Mouse (Mus musculus) intestine, embryonic 14.5 days (tissue): ENCODE measurements around the gene Capn1. TPM values are rescaled to one million over a fixed set of nuclear protein-coding genes. Genes with fewer than 3 reads are reported as not detected.

Experiments used
- ATAC-seq: fragments of 200-750 bp; cut with Nextera tagmentation; replicated peaks from 2 replicates; pipeline ENCODE4 v1.8.0; 2017; ENCODE audit warnings: low read depth, moderate number of reproducible peaks, moderate TSS enrichment, moderate library complexity; ENCODE audit not compliant: low FRiP score, low TSS enrichment
- DNase-seq: peaks from one replicate; pipeline ENCODE4 v3.0.0-alpha.2; 2018; ENCODE audit warnings: low spot score
- H3K27ac ChIP-seq: fragments of 300-500 bp; sonication (generic); 2 replicates; pipeline ENCODE4 v1.5.1; 2014; ENCODE audit warnings: low read depth, mild to moderate bottlenecking, control low read depth
- H3K27me3 ChIP-seq: fragments of 300-500 bp; sonication (generic); replicated peaks from 2 replicates; pipeline ENCODE4 v1.6.1; 2014; ENCODE audit warnings: low read length, control low read depth; ENCODE audit not compliant: control insufficient read depth, insufficient read depth
- H3K36me3 ChIP-seq: fragments of 300-500 bp; sonication (generic); 2 replicates; pipeline ENCODE4 v1.6.1; 2014; ENCODE audit warnings: low read length, control low read depth; ENCODE audit not compliant: control insufficient read depth, insufficient read depth
- H3K4me1 ChIP-seq: fragments of 300-500 bp; sonication (generic); replicated peaks from 2 replicates; pipeline ENCODE4 v1.6.1; 2014; ENCODE audit warnings: low read length, control low read depth, mixed read lengths; ENCODE audit not compliant: control insufficient read depth, insufficient read depth
- H3K4me2 ChIP-seq: fragments of 300-500 bp; sonication (generic); 2 replicates; pipeline ENCODE4 v1.6.1; 2014; ENCODE audit warnings: low read length
- H3K4me3 ChIP-seq: fragments of 300-500 bp; sonication (generic); 2 replicates; pipeline ENCODE4 v1.5.1; 2014; ENCODE audit warnings: low read depth, low read length, control low read depth, mixed read lengths
- H3K9ac ChIP-seq: fragments of 300-500 bp; sonication (generic); 2 replicates; pipeline ENCODE4 v1.6.1; 2014; ENCODE audit warnings: mild to moderate bottlenecking, low read length
- H3K9me3 ChIP-seq: fragments of 300-500 bp; sonication (generic); 2 replicates; pipeline ENCODE4 v1.6.1; 2016; ENCODE audit warnings: low read length, control low read depth; ENCODE audit not compliant: control insufficient read depth
- WGBS: fragments of 180-500 bp; shearing (Covaris S2); extraction: QIAGEN DNeasy Blood & Tissue Kit; methylation state at CpG from one replicate; pipeline ENCODE4 v1.1.7; 2014; 5-methylcytosine and 5-hydroxymethylcytosine counted together
- polyA plus RNA-seq: library from polyadenylated mRNA; unstranded; fragments of >200 nt; fragmentation: Nextera tagmentation; extraction: Ambion mirVana; gene quantifications from 2 replicates; pipeline ENCODE4 v1.2.1, GENCODE M21; 2014

Capn1 gene
- 9.4 and 10.1 TPM in 2 replicates for polyA plus RNA-seq

- peaks cover 9% of the 10 kb centered on the region; the same call in 1 of the 2 replicates for H3K27me3 ChIP-seq
- no peaks in the 10 kb centered on the region for H3K36me3 ChIP-seq
- H3K9me3 ChIP-seq: no peaks in the 10 kb centered on the region
- ATAC-seq: peak; percentile 70
- peak within 1 kb of the TSS; percentile 29; the same call in 1 of the 2 replicates for H3K27ac ChIP-seq
- DNase-seq: peak; percentile 88
- peak within 1 kb of the TSS; percentile 54 for H3K4me3 ChIP-seq
- H3K9ac ChIP-seq: peak within 1 kb of the TSS; percentile 57
- peaks cover 6% of the 10 kb centered on the region; the same call in 1 of the 2 replicates for H3K4me1 ChIP-seq
- H3K4me2 ChIP-seq: peak within 1 kb of the TSS; percentile 91
- WGBS: 3% methylated on average over 40 of the region's 40 CpGs
These were observed at the start of gene Capn1 for GRCm38 (mm10) chr19:6015511-6016315. Gene Capn1 (minus strand): TSS chr19:6015897.

- H3K27ac ChIP-seq: no peak overlapping the region
- no peaks in the 10 kb centered on the region for H3K9me3 ChIP-seq
- no peak overlapping the region for H3K4me2 ChIP-seq
- WGBS: 95% methylated on average over 6 of the region's 6 CpGs
- DNase-seq (no peak), ATAC-seq (no peak)
- no peaks in the 10 kb centered on the region for H3K27me3 ChIP-seq
- peaks cover 15% of the 10 kb centered on the region for H3K36me3 ChIP-seq
- peaks cover 29% of the 10 kb centered on the region for H3K4me1 ChIP-seq
- no peak overlapping the region for H3K9ac ChIP-seq
- no peak overlapping the region for H3K4me3 ChIP-seq
These were observed 47.4 kb upstream of the Capn1 start for GRCm38 (mm10) chr19:6063081-6063480.

- peak overlapping the region; percentile 99 for H3K4me2 ChIP-seq
- WGBS: 47% methylated on average over 5 of the region's 5 CpGs
- peak overlapping the region; percentile 81; the same call in 1 of the 2 replicates for H3K27ac ChIP-seq
- peak overlapping the region; percentile 68 for H3K4me3 ChIP-seq
- peak overlapping the region; percentile 81 for H3K9ac ChIP-seq
- ATAC-seq: no peak
- H3K9me3 ChIP-seq: no peaks in the 10 kb centered on the region
- peaks cover 29% of the 10 kb centered on the region for H3K4me1 ChIP-seq
- DNase-seq: no peak
- no peaks in the 10 kb centered on the region for H3K27me3 ChIP-seq
- H3K36me3 ChIP-seq: peaks cover 15% of the 10 kb centered on the region
These were observed 46.7 kb upstream of the Capn1 start for GRCm38 (mm10) chr19:6062418-6062817.

- H3K27ac ChIP-seq: peak overlapping the region; percentile 81
- 2% methylated on average over 44 of the region's 44 CpGs for WGBS
- DNase-seq: peak; percentile 74
- ATAC-seq: no peak
- no peaks in the 10 kb centered on the region for H3K9me3 ChIP-seq
- no peaks in the 10 kb centered on the region for H3K27me3 ChIP-seq
- H3K4me1 ChIP-seq: peaks cover 26% of the 10 kb centered on the region
- peak overlapping the region; percentile 68 for H3K4me3 ChIP-seq
- peaks cover 15% of the 10 kb centered on the region for H3K36me3 ChIP-seq
- peak overlapping the region; percentile 99 for H3K4me2 ChIP-seq
- peak overlapping the region; percentile 81 for H3K9ac ChIP-seq
These were observed 46.1 kb upstream of the Capn1 start for GRCm38 (mm10) chr19:6061641-6062302.

DNA sequence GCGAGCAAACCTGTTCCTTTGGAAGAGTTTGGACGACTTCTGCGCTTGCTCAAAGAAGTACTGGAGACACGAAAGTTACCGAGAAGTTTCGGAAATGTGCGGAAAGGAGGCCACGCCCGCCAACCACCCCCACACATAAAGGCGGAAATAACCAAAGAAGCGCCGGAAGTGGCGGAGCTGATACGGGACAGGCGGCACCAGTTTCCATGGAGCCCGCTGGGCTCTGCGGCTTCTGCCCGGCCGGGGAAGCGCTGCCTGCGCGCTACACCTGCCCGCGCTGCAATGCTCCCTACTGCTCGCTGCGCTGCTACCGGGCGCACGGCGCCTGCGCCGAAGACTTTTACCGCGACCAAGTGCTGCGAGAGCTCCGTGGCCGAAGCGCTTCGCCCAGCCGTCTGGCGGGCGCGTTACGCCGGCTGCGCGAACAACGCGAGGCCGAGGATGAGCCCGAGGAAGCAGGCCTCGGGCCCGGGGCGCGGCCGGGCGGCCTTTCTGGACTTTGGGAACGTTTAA lies 45.4 kb upstream of the Capn1 start, which contains the start of gene Znhit2:
TSS of gene Znhit2 (plus strand) at position 172 of the 513 bp plus-strand sequence.
- peaks cover 20% of the 10 kb centered on the region for H3K36me3 ChIP-seq
- under 1% methylated on average over 54 of the region's 58 CpGs for WGBS
- DNase-seq: peak; percentile 92

DNA sequence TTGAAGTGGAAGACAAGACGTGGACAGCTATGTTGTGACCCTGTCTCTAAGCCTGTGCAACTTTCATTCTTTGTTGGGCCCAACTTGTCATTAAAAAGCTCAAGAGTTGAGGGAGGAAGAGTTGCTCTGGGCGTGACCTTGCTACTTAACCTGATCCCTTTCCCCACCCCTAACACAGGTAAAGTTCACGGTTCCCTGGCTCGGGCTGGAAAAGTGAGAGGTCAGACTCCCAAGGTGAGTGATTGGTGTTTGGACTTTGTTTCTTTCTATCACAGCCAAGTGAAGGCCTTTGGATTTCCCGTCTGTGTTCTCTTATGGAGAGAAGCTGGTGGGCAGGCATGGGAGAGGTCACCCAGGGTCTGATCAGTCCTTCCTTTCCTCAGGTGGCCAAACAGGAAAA lies 43.3 kb upstream of the Capn1 start:
- Histone ChIP-seq H3K36me3 (peaks cover 41% of the 10 kb centered on the region), H3K9ac (peak overlapping the region; percentile 90), H3K4me2 (peak overlapping the region; percentile 94), H3K4me1 (peaks cover 28% of the 10 kb centered on the region), H3K9me3 (no peaks in the 10 kb centered on the region), H3K27me3 (no peaks in the 10 kb centered on the region), H3K4me3 (peak overlapping the region; percentile 92), H3K27ac (no peak overlapping the region)
- ATAC-seq: no peak
- DNase-seq: no peak
- 80% methylated on average over 5 of the region's 5 CpGs for WGBS

More for the DNA sequence above, 45.4 kb upstream of the Capn1 start, which contains the start of gene Znhit2:
- Histone ChIP-seq H3K27ac (peak within 1 kb of the TSS; percentile 81), H3K4me3 (peak within 1 kb of the TSS; percentile 68), H3K4me2 (peak within 1 kb of the TSS; percentile 99), H3K4me1 (peaks cover 27% of the 10 kb centered on the region), H3K9me3 (no peaks in the 10 kb centered on the region), H3K9ac (peak within 1 kb of the TSS; percentile 81), H3K27me3 (no peaks in the 10 kb centered on the region)
- peak; percentile 53 for ATAC-seq

- peak overlapping the region; percentile 92 for H3K4me3 ChIP-seq
- peaks cover 46% of the 10 kb centered on the region for H3K36me3 ChIP-seq
- H3K4me2 ChIP-seq: peak overlapping the region; percentile 94
- DNase-seq (no peak), ATAC-seq (no peak)
- peak overlapping the region; percentile 90 for H3K9ac ChIP-seq
- peak overlapping the region; percentile 74 for H3K27ac ChIP-seq
- WGBS: 28% methylated on average over 5 of the region's 5 CpGs
- no peaks in the 10 kb centered on the region for H3K27me3 ChIP-seq
- H3K9me3 ChIP-seq: no peaks in the 10 kb centered on the region
- peaks cover 28% of the 10 kb centered on the region for H3K4me1 ChIP-seq
These were observed 42.8 kb upstream of the Capn1 start for GRCm38 (mm10) chr19:6058513-6058912.

DNA sequence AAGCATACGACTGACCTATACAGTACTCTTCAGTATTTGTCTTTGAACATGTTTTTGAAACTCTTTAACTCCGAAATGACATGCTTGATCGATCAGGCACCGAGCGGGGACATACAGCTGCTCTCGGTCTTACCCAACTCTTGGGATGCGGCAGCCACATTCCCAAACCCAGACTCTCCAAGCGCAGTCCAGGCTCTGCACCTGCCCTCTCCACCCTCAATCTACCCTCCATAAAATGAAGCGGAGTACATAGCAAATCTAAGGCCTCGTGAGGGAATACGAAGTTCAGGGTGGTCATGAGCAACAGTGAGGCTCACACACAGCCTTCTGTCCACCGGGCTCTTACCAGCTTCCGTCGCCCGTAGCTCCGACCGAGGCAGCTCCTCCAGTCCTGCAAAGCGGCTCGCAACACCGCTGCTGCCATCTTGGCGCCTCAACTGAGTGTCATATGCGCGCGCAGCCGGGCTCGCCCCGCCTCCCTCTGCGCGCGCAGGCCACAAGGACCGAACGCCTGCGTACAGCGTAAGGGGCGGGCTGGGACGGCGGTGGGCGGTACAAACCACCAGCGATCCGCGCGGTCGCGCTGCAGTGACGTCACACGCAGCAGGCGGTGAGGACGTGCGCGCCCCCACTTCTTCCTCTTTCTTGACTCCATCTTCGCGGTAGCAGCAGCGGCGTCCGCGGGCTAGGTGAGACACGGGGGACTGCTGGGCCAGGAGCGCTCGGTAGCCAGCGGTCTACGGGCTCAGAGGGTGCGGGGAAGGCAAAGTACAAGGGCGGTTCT lies 41.8 kb upstream of the Capn1 start, which contains the start of the genes Mrpl49 and Fau:
TSS of gene Mrpl49 (minus strand) at position 473 of the 784 bp plus-strand sequence.
TSS of gene Fau (plus strand) at position 532 of the 784 bp plus-strand sequence.
- Histone ChIP-seq H3K36me3 (peaks cover 56% of the 10 kb centered on the region), H3K4me2 (peak within 1 kb of the TSS; percentile 94), H3K27ac (peak within 1 kb of the TSS; percentile 74), H3K9ac (peak within 1 kb of the TSS; percentile 90), H3K27me3 (no peaks in the 10 kb centered on the region), H3K4me3 (peak within 1 kb of the TSS; percentile 92), H3K4me1 (peaks cover 24% of the 10 kb centered on the region), H3K9me3 (no peaks in the 10 kb centered on the region)
- ATAC-seq (peak; percentile 80), DNase-seq (peak; percentile 97)
- WGBS: under 1% methylated on average over 63 of the region's 63 CpGs
